Mouse (Mus musculus): ENCODE measurements around the gene Draxin.

Gene Draxin

DNA sequence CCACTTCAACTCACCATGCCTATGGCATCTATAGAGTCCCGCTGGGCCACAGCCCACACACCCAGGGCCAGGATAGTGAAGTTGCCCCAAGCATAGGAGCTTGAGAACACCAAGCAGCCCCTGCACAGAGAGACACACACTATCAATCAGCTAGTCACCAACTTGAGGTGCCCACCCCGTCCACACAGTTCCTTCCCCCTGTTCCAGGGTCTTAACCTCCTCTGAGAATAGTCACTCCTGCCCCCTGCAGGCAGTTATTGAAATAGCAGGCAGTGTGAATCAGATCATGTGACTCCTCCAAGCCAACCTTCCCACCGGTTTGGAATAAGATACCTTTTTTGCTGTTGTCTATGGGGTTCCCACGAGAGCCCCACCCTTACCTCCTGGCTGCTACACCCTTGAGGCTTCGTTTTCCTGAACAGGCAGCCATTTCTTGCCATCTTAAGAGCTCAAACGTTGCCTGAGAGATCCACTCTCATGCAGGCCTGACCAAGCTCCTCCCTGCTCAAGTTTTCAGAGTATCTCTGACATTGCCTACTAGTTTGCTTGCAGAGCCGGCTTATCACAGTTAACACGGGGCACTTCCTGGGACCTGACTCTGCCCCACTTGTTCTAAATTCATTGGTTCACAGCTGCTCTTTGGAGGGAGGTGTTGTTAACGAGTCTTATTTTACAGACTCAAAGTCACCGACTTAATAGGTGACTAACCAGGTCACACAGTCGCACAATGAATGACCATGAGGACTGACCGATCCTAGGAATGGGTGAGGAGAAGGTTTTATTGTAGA lies 48.0 kb downstream of the Draxin start:
- DNase-seq = peak; percentile 73 to 87

DNA sequence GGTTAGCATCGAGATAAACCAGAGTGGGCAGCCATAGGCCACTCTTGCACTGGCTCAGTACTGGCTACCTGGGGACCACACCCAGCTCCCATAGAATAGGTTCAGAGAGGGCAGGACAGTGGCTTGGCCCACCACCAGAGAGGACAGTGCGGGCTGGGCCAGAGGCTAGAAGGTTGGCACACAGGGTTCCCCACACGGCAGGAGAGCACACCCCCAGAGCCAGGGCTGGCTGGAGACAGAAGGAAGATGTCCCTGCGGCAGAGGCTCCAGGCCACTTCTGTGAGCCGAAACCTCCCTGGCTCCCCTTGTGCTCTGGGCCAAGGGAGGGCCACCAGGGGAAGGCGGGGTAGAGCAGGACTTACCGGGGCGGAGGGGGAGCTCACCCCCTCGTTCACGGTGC lies 49.3 kb downstream of the Draxin start:
- DNase-seq = peak in 1 of 2 experiments; percentile 38

DNA sequence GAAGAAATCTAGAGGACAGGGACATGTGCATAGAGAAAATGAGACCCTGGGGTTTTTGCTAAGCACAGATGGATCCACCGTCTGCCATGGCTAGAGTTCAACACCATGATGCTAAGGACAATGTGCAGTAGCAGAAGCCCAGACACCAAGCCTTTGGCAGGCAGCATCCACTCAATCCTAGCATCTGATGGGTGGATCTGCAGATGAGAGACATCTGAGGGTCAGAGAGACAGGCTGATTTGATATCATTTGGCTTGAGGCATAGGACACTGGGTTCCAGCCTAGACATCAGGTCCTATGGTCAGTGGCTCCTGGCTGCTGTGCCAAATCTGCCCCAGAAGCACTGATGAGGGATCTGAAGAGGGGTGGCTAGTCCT lies 49.9 kb downstream of the Draxin start:
- DNase-seq = peak; percentile 76

DNA sequence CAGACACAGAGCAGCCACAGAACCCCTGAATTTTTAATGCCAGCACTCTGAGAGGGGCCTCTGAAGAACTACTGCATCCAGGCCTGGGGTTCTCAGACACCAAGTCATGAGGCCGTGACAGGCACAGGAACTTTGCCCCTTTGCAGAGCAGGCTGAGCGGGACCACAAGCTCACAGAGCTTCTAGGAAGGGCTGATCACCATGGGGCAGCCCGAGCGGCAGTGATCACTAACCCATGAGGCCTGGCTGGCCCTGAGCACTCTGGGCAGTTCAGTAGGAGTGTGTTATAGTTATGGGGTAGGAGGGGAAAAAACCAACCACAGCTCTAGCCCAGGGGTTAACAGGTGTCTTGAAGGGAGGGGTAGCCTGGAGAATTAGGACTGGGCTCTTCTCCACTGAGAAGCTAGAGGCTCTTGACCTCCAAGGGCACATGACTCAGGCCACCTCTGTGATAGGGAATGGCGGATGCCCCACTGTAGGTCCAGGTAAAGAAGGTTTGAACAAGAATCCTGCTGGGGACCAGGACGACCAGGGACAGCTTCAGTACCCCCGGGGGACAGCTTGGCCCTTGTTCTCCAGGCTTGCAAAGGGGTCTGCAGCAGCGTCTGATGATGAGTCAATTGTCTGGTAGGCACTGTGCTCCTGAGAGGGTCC lies 50.4 kb downstream of the Draxin start:
- peak in 1 of 2 experiments; percentile 48 for DNase-seq

DNA sequence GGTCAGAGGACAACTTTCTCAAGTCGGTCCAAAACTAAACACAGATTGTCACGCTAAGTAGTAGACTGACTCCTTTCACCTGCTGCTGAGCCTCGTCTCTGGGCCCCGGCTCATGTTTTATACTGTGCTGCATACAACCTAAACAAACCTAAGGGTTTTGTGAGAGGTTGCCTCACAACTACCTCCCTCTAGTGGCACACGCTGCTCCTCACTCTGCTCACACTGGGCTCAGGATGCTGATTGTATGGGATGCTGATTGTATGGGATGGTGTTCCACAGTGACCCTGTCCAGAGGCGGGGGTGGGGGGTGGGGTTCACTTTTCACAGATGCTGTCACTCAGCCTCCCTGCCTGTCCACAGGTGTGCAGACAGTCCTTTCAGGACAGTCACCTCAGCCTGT lies 51.3 kb downstream of the Draxin start:
- no peak for DNase-seq

DNA sequence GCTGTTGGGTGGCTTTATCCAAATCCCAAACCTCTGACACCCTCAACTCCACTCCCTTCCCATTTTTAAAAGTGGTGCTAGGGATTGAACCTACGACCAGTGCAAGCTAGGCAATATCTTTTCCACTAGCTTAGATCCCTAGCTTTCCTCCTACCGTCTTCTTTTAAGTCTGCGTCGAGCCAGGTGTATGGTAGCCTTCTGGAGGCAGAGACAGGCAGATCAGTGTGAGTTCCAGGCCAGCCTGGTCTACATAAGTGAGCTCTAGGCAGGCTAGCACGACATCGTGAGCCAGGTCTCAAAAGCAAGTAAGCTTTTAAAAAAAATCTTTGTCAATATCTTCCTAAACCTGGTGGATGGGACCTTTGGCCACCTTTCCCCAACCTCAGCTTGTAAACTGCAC lies 54.6 kb downstream of the Draxin start:
- no peak for DNase-seq

DNA sequence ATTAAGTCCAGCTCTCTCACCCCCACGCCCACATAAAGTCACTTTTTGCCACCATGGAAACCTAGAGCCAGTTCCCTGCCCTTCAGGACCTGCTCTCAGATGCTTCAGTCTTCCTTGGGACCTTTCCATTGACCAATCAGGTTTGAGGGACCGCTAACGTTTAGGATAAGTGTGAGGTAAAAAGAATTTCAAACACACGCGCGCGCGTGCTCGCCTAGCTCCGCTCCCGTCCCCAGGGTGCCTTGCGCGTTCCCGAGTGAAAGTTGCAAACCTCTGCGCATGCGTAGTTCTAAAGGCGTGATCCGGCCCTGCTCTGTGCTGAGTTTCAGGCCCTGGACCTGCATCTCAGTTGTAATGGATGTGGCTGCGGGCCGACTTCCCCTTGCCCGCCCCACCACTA lies 55.2 kb downstream of the Draxin start:
- DNase-seq = peak; percentile 63 to 67

DNA sequence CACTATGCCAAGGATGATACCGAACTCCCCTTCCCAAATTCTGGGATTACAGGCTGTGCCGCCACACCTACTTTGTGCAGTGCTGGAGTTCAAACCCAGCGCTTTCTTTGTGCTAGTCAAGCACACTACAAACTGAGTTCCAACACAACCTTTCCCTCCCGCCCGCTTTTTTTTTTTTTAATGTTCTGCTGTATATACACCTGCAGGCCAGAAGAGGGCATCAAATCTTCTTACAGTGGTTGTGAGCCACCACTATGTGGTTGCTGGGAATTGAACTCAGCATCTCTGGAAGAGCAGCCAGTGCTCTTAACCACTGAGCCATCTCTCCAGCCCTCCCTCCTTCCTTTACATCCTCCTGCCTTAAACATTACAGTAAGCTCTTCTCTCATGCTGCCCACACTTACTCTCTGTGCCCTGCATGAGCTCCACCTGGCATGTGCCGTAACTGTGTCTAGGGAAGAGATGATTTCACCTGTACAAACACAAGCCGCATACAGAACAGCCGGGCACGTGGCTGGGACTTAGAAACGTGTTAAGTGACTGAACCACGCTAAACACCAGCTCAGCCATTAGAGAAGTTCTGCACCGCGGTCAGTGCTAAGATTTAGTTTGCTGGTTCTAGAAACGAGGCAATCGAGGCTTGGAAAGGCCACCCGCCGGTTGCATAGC lies 55.8 kb downstream of the Draxin start:
- peak in 1 of 2 experiments; percentile 44 for DNase-seq

DNA sequence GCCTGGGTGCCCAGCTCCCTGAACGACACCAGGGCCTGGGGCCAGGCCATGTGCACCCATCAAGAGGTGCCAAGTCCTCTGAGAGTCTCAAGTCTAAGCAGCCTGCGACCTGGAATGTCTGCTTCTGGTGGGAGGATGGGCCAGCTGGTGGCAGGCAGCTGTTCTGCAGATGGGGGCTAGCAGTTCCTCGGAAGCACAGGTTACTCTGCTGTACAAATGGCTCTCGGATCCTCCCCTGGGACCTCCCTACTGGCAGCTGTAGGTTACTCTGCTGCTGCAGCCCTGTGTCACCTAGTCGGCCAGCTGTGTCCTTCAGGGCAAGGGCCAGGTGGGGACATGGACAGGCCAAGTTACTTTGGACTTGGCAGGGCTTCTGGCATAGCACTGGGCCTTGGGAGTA lies 59.0 kb downstream of the Draxin start:
- peak in 1 of 2 experiments; percentile 4 for DNase-seq

DNA sequence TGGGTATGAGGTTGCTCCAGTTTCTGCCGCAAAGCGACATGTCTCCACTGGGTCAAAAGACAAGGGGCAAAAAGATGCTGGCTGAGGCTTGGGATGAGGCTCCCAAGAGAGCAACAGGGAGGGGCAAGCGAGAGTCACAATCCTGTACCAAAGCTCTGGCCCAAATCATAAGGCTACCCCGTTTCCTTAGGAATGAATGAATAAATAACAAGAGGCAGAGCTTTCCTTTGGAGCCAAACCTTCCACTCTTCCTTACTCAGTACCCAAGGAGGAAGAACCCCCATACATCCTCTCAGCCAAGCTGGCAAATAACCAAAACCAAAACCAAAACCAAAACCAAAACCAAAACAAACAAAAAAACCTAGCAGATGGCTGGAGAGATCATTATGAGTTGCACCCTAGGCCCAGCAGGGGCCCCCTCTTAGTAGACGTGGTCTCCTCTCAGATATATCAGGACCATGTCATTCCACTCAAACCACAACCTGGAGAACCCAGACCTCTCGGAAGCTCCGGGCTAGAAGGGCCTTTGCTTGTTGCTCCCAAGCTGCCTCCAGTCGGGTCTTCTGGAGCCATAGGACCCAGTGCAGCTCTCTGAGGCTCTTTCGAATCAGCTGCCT lies 60.8 kb downstream of the Draxin start:
- DNase-seq = no peak

DNA sequence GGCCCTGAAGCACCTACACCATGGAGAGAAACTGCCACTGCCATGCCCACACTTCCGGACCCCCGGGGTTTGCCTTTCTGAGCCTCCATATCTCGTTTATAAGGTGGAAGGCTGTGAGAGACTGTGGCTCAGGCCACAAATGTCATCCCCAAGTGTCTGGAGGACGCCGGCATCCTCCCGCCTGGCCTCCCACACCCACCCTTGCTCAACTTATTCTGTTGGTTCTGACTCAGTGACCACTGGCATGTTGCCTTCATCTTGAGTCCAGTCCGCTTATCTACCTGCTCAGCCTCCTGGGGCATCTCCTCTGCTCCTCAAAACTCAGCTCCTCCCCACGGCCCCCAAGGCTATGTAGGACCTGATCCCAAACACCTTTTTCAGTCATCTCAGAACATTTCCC lies 63.2 kb downstream of the Draxin start:
- DNase-seq = peak in 1 of 2 experiments; percentile 4

DNA sequence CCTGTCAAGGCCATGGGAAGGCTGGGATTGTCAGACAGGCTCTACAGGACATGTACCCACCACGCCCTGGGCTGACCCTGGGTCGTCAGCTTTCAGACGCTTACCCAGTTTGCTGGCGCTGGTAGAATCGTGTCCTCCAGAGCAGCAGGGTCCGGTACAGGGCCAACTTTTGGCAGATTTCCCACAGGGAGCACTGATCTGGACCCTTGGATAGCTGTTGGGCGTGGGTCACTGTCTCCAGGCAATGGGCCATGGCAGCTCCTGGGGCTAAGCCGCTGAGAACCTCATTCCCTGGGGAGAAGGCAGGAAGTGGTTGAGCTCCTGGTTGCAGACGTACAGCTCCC lies 64.1 kb downstream of the Draxin start:
- peak in 1 of 2 experiments; percentile 18 for DNase-seq

DNA sequence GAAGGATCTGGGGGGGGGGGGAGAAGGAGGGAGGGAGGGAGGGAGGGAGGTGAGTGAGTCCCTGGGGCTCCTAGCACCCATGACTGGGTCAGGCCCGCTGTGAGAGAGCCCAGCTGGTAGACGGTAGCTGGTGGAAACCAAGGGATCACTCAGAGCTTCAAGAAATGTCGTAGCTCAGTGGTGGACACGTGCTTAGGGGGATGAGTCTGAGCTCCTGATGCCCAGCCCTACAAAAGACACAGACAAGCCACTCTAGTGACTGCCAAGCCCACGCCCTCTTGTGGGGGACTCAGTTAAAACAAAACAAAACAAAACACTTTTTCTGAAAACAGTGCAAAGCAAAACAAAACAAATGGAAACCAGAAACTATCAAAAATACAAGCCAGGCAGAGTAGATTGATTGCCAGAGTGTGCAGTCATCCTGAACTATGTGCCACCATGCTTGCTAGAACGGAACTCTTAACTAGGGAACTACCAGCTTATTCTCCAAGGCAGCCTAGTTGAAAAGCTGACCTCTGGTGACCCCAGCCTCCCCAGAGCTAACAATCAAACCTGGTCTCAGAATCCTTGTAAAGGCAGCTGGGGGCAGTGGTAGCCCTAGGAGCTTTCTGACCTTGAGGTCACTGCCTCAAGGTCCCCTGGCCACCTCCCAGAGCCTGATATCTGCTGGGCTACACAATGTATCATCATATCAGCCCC lies 64.6 kb downstream of the Draxin start:
- peak; percentile 48 to 62 for DNase-seq

DNA sequence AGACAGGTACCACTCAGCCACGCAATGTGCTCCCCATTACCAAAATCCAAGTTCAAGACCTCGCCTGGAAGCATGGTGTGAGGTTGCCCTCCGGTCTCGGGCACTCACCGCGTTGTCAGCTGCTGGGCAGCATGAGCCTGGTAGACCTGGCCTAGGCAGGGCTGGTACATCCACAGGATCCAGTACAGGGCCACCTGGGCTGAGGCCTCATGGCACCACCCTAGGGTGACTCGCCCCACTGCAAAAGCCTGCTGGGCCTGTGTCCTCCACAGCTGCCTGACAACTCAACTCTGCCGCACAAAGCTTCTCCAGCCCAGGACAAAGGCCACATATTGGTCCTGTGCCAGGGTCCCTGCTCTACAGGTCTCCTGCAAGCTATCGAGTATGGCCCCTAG lies 69.4 kb downstream of the Draxin start:
- DNase-seq = peak; percentile 15 to 20

DNA sequence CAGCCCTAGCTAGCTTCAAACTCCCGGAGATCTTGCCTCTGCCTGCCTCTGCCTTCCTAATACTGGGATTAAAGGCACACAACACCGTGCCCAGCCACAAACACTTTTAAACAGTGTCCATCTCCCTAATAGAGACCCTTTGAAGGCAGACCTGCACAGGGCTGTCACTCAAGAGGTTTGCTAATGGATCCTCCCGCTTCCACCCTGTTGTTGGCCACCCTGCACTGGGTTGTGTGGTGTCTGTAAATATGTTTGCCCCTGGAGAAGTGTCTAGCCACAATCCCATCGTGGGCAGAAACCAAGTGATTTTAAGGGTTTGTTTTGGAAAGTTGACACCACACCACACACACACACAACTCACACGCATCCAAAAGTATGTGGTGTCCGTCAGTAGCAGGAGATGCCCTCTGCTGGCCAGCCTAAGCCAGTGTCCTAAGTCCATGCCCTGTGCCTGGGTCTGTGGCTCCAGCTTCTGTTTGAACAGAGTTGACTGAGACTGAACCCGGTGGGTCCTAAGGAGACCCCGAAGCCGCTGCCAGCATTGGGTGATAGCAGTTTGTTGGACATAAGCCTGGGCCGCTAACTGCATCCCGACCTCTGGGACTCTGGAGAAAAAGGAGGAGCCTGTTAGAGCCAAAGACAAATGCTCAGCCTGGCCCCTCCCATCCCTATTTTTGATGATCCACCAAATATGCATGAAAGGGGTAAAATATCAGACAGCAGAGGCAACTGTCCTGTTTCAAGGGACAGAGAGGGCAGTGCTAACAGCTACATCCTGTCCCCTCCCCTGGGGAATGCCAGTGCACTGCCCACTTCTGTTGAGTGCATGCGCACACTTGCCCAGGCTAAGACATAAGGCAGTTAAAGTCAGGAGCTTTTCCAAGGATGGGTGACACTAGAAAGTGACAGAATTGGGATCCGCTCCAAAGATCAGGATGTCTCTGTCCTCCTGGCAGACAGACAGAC lies 70.1 kb downstream of the Draxin start:
- peak; percentile 61 to 69 for DNase-seq

DNA sequence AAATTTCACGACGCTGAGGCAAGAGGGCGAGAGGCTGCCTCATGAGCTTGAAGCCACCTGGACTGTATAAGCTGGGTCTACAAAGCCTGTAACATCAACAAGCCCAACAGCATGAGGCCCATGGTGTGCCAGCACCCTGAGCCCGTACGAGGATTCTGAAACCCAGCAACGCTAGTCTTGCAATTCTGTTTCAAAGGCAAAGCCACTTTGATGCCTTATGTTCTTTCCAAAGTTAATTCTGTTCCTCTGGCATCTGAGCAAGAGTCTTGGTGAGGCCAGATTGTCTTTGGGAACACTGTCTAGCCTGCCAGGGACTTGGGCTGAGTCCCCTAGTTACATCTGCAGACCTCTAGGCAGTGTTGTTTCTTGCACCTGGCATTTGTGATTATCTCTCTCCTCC lies 71.5 kb downstream of the Draxin start:
- DNase-seq = no peak

DNA sequence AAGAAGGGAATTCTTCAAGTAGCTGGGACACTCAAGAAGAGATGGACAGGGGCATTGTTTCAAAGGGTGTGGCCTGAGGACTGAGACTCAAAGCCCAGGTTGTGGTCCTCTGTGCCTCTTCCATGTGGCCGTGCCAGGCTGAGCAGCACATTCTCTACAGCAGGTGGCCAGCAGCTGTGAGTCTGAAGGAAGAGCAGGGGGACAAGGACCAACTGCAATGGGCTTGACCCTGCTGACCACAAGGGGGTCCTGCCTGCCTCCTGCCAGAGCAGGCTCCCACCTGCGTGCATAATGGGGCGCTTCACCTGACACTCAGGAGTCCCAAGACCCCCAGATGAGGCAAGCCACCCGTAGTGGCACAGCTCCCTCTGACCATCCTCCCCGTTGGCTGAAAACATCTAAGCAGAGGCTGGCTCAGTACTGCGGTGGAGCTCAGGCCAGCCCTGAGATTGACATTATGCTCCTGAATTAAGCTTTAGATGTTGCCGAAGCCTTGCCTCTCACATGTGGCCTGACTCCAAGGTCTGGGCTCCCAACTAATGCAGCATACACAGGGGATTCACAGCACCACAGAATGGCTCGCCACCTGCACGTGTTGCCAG lies 72.2 kb downstream of the Draxin start:
- no peak for DNase-seq

DNA sequence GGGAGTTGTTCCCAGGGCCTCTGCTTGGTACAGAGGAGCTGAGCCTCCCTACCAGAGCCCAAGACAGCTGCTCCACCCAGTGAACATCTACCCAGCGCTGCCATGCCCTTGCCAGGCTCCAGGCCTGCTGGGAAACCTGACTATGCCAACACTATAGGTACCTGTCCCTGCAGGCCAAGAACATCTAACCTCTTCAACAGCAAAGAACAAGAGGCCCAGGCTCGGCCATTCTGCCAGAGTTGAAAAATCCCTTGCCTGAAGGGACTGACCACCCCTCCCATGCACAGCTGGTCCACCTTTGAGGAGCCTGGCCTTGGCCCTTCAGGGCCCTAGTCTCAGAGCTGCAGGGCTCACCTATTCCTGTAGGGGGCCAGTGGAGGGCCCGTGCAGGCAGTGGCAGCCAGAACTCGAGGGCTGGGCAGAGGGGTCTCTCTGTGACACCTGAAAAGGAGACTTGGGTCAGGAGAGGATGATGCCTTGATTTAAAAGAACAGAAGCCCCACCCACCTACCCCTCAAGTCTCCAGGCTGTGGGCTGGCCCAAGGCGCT lies 72.8 kb downstream of the Draxin start:
- DNase-seq = no peak

DNA sequence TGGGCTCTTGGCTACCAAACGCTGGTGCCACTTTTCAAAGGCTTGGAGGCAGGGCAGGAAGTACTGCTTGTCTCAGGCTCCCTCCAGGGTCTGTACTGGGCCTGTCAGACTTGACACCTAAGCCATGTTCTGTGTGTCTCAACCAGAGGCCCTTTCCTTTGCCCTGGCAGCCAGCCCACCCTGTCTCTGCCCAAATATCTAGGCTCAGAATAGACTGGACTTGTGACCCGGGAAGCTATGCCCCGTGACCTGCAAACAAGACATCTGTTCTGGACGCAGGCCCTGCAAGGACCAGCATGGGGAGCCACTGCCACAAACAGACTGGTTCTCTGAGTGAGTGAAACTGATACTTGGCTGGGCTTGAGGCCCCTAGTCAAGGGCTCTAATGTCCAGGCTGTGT lies 73.7 kb downstream of the Draxin start:
- peak; percentile 71 to 82 for DNase-seq

DNA sequence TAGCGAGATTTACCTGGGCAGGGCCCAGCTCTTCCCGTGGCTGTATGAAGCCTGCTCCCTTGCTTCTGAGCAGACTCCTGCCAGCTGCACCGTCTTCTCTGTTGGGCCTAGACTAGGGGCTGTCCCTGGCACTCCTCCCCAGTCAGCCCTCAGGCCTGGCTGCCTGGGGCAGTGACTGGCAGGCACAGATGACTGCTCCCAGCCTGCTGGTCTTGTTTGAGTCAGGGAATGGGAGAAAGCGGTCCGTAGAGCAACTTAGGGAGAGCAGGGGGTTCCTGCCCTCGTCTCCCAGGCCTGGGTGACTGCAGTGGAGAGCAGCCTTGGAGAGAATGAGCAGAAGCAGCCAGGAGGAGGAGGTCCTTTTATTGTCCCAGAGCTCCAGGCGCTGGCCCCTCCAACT lies 74.3 kb downstream of the Draxin start:
- peak; percentile 56 to 57 for DNase-seq
